Mouse (Mus musculus): ENCODE data around the gene Tprn.

- TF ChIP-seq EP300 (IDR thresholded peaks at IDR 0.05; ENCODE audit: low read length) (no peak), CTCF (conservative IDR thresholded peaks at IDR 0.05 in 1 of 2, IDR thresholded peaks at IDR 0.05 in 1 of 2; ENCODE audit: low read depth in 2 of 2, low read length in 2 of 2) (no peak), RAD21 (IDR thresholded peaks at IDR 0.05; ENCODE audit: low read depth, low read length) (no peak), PAX5 (IDR thresholded peaks at IDR 0.05; ENCODE audit: low read length) (no peak)
Measured at GRCm38 (mm10) chr2:25239766-25240165, 22.7 kb upstream of the Tprn start.
